Mouse (Mus musculus): ENCODE data around the gene Krt87. TPM values are rescaled to one million over a fixed set of nuclear protein-coding genes. Genes with fewer than 3 reads are reported as not detected.

Gene Krt87
- total and polyA plus RNA-seq, 3 experiments = not detected

DNA sequence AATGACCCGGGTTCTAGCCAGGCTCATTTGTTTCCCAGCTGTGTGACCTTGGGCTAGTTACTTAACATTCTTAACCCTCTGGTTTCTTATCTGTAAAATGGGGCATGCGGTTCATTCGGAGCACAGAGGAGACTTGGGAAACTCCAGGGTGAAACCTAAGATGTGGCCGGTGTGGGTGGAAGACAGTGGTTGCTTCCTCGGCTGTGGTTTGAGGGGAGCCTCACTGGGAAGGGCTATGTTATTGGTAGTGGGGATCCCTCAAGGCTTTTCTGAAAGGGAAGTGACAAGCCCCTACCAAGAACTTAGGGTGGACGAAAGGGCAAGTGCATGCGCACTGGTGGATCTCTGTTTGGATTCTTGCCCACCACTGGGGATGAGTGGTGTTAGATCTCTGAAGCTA lies 54.0 kb downstream of the Krt87 start:
- no peak for TF ChIP-seq CHD2 (IDR thresholded peaks at IDR 0.05; ENCODE audit: low read length)
- no peak for TF ChIP-seq SMC3 (IDR thresholded peaks at IDR 0.05; ENCODE audit: low read depth, low read length)
- no peak for TF ChIP-seq ZNF384 (IDR thresholded peaks at IDR 0.05; ENCODE audit: low read depth, low read length)
- TF ChIP-seq MYC (IDR thresholded peaks at IDR 0.05; ENCODE audit: low read depth, low read length) = no peak
- no peak for TF ChIP-seq EP300 (IDR thresholded peaks at IDR 0.05; ENCODE audit: low read depth in 1 of 2, low read length in 2 of 2)
- no peak for TF ChIP-seq MEF2A (IDR thresholded peaks at IDR 0.05; ENCODE audit: extremely low read depth, insufficient replicate concordance, low read depth, low read length, poor library complexity, severe bottlenecking)
- TF ChIP-seq NELFE (IDR thresholded peaks at IDR 0.05; ENCODE audit: low read depth, low read length) = no peak
- TF ChIP-seq GABPA (IDR thresholded peaks at IDR 0.05; ENCODE audit: low read depth, low read length) = no peak
- no peak for TF ChIP-seq MXI1 (IDR thresholded peaks at IDR 0.05; ENCODE audit: low read depth, low read length)
- no peak for TF ChIP-seq MAFK (IDR thresholded peaks at IDR 0.05; ENCODE audit: borderline replicate concordance, low read depth, low read length)
- TF ChIP-seq ZC3H11A (IDR thresholded peaks at IDR 0.05; ENCODE audit: low read depth, low read length) = no peak
- no peak for TF ChIP-seq ZKSCAN1 (IDR thresholded peaks at IDR 0.05; ENCODE audit: low read depth, low read length)
- no peak for TF ChIP-seq MYB (IDR thresholded peaks at IDR 0.05; ENCODE audit: low read depth, low read length)
- no peak for DNase-seq (ENCODE audit: low read depth, low spot score)
- H3K36me3 ChIP-seq (ENCODE audit: control insufficient read depth in 1 of 2, insufficient read depth in 2 of 2, low read length in 2 of 2) = no peaks in the 10 kb centered on the region
- no peaks in the 10 kb centered on the region for H3K9me3 ChIP-seq (replicated peaks; ENCODE audit: insufficient read depth, low read length)
- H3K27ac ChIP-seq (ENCODE audit: control insufficient read depth, low read depth, low read length) = no peak overlapping the region
- no peaks in the 10 kb centered on the region for H3K79me2 ChIP-seq (ENCODE audit: control insufficient read depth, insufficient read depth, low read length, poor library complexity)
- H3K9ac ChIP-seq (ENCODE audit: control insufficient read depth, low read depth, low read length, poor library complexity, severe bottlenecking) = no peak overlapping the region
- peaks cover 0 to 2% of the 10 kb centered on the region in 2 experiments; a peak in 1 of 4 replicates for H3K27me3 ChIP-seq (ENCODE audit: control insufficient read depth in 1 of 2, insufficient read depth in 2 of 2, low read length in 2 of 2)
- no peak overlapping the region for H3K4me3 ChIP-seq (ENCODE audit: control insufficient read depth in 1 of 2, insufficient read depth in 1 of 2, low read depth in 2 of 2, low read length in 2 of 2)
- no peaks in the 10 kb centered on the region for H3K4me1 ChIP-seq (ENCODE audit: control insufficient read depth in 1 of 2, insufficient read depth in 2 of 2, low read length in 2 of 2)

- no peak for DNase-seq (ENCODE audit: low read depth, low spot score)
- H3K9ac ChIP-seq (ENCODE audit: control insufficient read depth, low read depth, low read length, poor library complexity, severe bottlenecking) = no peak overlapping the region
- no peaks in the 10 kb centered on the region for H3K36me3 ChIP-seq (ENCODE audit: control insufficient read depth in 1 of 2, insufficient read depth in 2 of 2, low read length in 2 of 2)
- H3K27ac ChIP-seq (ENCODE audit: control insufficient read depth, low read depth, low read length) = no peak overlapping the region
- peaks cover 0 to 3% of the 10 kb centered on the region in 2 experiments; a peak in 1 of 4 replicates for H3K27me3 ChIP-seq (ENCODE audit: control insufficient read depth in 1 of 2, insufficient read depth in 2 of 2, low read length in 2 of 2)
- H3K4me3 ChIP-seq (ENCODE audit: control insufficient read depth in 1 of 2, insufficient read depth in 1 of 2, low read depth in 2 of 2, low read length in 2 of 2) = no peak overlapping the region
- H3K4me1 ChIP-seq (ENCODE audit: control insufficient read depth in 1 of 2, insufficient read depth in 2 of 2, low read length in 2 of 2) = no peaks in the 10 kb centered on the region
- H3K79me2 ChIP-seq (ENCODE audit: control insufficient read depth, insufficient read depth, low read length, poor library complexity) = no peaks in the 10 kb centered on the region
- no peaks in the 10 kb centered on the region for H3K9me3 ChIP-seq (replicated peaks; ENCODE audit: insufficient read depth, low read length)
- TF ChIP-seq UBTF (IDR thresholded peaks at IDR 0.05; ENCODE audit: borderline replicate concordance, insufficient read depth, low read depth, low read length) (no peak), BHLHE40 (IDR thresholded peaks at IDR 0.05; ENCODE audit: borderline replicate concordance, low read depth, low read length) (no peak), ZC3H11A (IDR thresholded peaks at IDR 0.05; ENCODE audit: low read depth, low read length) (no peak), NELFE (IDR thresholded peaks at IDR 0.05; ENCODE audit: low read depth, low read length) (no peak), MEF2A (IDR thresholded peaks at IDR 0.05; ENCODE audit: extremely low read depth, insufficient replicate concordance, low read depth, low read length, poor library complexity, severe bottlenecking) (no peak), MAX (IDR thresholded peaks at IDR 0.05; ENCODE audit: low read length) (no peak), SIN3A (IDR thresholded peaks at IDR 0.05; ENCODE audit: low read length) (no peak), ZKSCAN1 (IDR thresholded peaks at IDR 0.05; ENCODE audit: low read depth, low read length) (no peak), TAL1 (IDR thresholded peaks at IDR 0.05; ENCODE audit: low read length) (no peak), ETS1 (IDR thresholded peaks at IDR 0.05; ENCODE audit: low read depth, low read length) (no peak), CHD2 (IDR thresholded peaks at IDR 0.05; ENCODE audit: low read length) (no peak), MAFK (IDR thresholded peaks at IDR 0.05; ENCODE audit: borderline replicate concordance, low read depth, low read length) (no peak), CTCF (IDR thresholded peaks at IDR 0.05 in 2 of 3, conservative IDR thresholded peaks at IDR 0.05 in 1 of 3; ENCODE audit: control insufficient read depth in 1 of 3, insufficient read depth in 1 of 3, low read depth in 2 of 3, low read length in 3 of 3, poor library complexity in 1 of 3, severe bottlenecking in 1 of 3) (no peak), GATA1 (IDR thresholded peaks at IDR 0.05; ENCODE audit: low read depth, low read length) (no peak), HCFC1 (IDR thresholded peaks at IDR 0.05; ENCODE audit: low read depth, low read length) (no peak), ELF1 (IDR thresholded peaks at IDR 0.05; ENCODE audit: low read depth, low read length) (no peak), E2F4 (IDR thresholded peaks at IDR 0.05; ENCODE audit: borderline replicate concordance, low read depth, low read length) (no peak), JUND (IDR thresholded peaks at IDR 0.05; ENCODE audit: low read depth, low read length) (no peak), POLR2A (IDR thresholded peaks at IDR 0.05; ENCODE audit: control insufficient read depth in 1 of 2, insufficient read depth in 1 of 2, low read depth in 1 of 2, low read length in 2 of 2, poor library complexity in 1 of 2) (no peak), RCOR1 (IDR thresholded peaks at IDR 0.05; ENCODE audit: low read depth, low read length) (no peak)
Observed at GRCm38 (mm10) chr15:101382811-101383210, 55.8 kb downstream of the Krt87 start.

Measured in MEL (cell line).